Mouse (Mus musculus) neural tube, embryonic 12.5 days (tissue): ENCODE data around the gene Stc2. TPM values are rescaled to one million over a fixed set of nuclear protein-coding genes. Genes with fewer than 3 reads are reported as not detected.

Experiments
- ATAC-seq: fragments of 200-750 bp; cut with Nextera tagmentation; 2 replicates; pipeline ENCODE4 v1.8.0; 2017; ENCODE audit warnings: low read depth, mild to moderate bottlenecking, moderate TSS enrichment, moderate library complexity; ENCODE audit not compliant: low FRiP score
- H3K27ac ChIP-seq: fragments of 300-500 bp; sonication (generic); 2 replicates; pipeline ENCODE4 v1.5.1; 2016
- H3K27me3 ChIP-seq: fragments of 300-500 bp; sonication (generic); replicated peaks from 2 replicates; pipeline ENCODE4 v1.6.1; 2016; ENCODE audit warnings: mild to moderate bottlenecking
- H3K36me3 ChIP-seq: fragments of 300-500 bp; sonication (generic); 2 replicates; pipeline ENCODE4 v1.6.1; 2016; ENCODE audit warnings: mild to moderate bottlenecking
- H3K4me1 ChIP-seq: fragments of 300-500 bp; sonication (generic); 2 replicates; pipeline ENCODE4 v1.6.1; 2016
- H3K4me2 ChIP-seq: fragments of 300-500 bp; sonication (generic); replicated peaks from 2 replicates; pipeline ENCODE4 v1.6.1; 2016; ENCODE audit warnings: mild to moderate bottlenecking
- H3K4me3 ChIP-seq: fragments of 300-500 bp; sonication (generic); 2 replicates; pipeline ENCODE4 v1.5.1; 2016
- H3K9ac ChIP-seq: fragments of 300-500 bp; sonication (generic); 2 replicates; pipeline ENCODE4 v1.6.1; 2016; ENCODE audit warnings: mild to moderate bottlenecking
- H3K9me3 ChIP-seq: fragments of 300-500 bp; sonication (generic); 2 replicates; pipeline ENCODE4 v1.6.1; 2016; ENCODE audit warnings: mild to moderate bottlenecking
- WGBS: fragments of 180-500 bp; shearing (Covaris S2); methylation state at CpG from one replicate; pipeline ENCODE4 v1.1.7; 2016; 5-methylcytosine and 5-hydroxymethylcytosine counted together
- polyA plus RNA-seq: library from polyadenylated mRNA; unstranded; fragments of >200 nt; fragmentation: Nextera tagmentation; extraction: Ambion mirVana; gene quantifications from 2 replicates; pipeline ENCODE4 v1.2.1, GENCODE M21; 2016

Stc2 gene
- polyA plus RNA-seq, 1 experiment from 2014 or later = 0.94 TPM

GRCm38 (mm10) chr11:31362856-31363255 lies 7.0 kb downstream of the Stc2 start:
- Histone ChIP-seq H3K4me2 (no peak overlapping the region), H3K9me3 (no peaks in the 10 kb centered on the region), H3K36me3 (no peaks in the 10 kb centered on the region), H3K4me1 (no peaks in the 10 kb centered on the region), H3K27ac (no peak overlapping the region), H3K27me3 (0 out of 2 replicates have a peak, but pooled peaks cover 3% of the 10 kb centered on the region), H3K4me3 (no peak overlapping the region), H3K9ac (no peak overlapping the region)
- no peak for ATAC-seq
- WGBS = 100% methylated on average over 1 of the region's 1 CpGs

- H3K9me3 ChIP-seq = no peaks in the 10 kb centered on the region
- no peak overlapping the region for H3K4me3 ChIP-seq
- ATAC-seq = no peak
- H3K4me2 ChIP-seq = no peak overlapping the region
- 0 out of 2 replicates have a peak, but pooled peaks cover under 1% of the 10 kb centered on the region for H3K27me3 ChIP-seq
- H3K36me3 ChIP-seq = no peaks in the 10 kb centered on the region
- H3K27ac ChIP-seq = no peak overlapping the region
- H3K9ac ChIP-seq = no peak overlapping the region
- WGBS = 91% methylated on average over 3 of the region's 3 CpGs
- H3K4me1 ChIP-seq = no peaks in the 10 kb centered on the region
Measured at GRCm38 (mm10) chr11:31362330-31362729, 7.5 kb downstream of the Stc2 start.

DNA sequence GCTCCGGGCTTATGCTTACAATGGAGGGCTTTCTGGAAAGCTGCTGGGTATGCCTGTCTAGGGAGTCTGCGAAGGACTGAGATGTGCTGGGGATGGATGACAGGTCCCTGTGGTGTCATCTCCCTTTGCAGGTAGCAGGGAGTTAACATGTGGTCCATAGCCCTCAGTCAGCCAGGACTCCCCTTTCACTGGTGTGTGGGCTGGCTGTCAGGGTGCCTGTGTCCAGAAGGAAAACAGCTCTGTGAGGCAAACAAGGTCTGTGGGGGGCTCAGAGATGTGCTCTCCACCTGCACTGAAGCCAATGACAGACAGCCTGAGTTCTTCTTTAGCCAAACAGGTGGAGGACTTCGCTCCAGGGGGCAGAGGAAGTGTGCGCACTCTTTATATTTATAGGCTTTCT lies 8.8 kb downstream of the Stc2 start:
- Histone ChIP-seq H3K27ac (no peak overlapping the region), H3K4me1 (no peaks in the 10 kb centered on the region), H3K9ac (no peak overlapping the region), H3K36me3 (no peaks in the 10 kb centered on the region), H3K4me2 (no peak overlapping the region), H3K27me3 (no peaks in the 10 kb centered on the region), H3K9me3 (no peaks in the 10 kb centered on the region), H3K4me3 (no peak overlapping the region)
- 93% methylated on average over 4 of the region's 4 CpGs for WGBS
- ATAC-seq = no peak

DNA sequence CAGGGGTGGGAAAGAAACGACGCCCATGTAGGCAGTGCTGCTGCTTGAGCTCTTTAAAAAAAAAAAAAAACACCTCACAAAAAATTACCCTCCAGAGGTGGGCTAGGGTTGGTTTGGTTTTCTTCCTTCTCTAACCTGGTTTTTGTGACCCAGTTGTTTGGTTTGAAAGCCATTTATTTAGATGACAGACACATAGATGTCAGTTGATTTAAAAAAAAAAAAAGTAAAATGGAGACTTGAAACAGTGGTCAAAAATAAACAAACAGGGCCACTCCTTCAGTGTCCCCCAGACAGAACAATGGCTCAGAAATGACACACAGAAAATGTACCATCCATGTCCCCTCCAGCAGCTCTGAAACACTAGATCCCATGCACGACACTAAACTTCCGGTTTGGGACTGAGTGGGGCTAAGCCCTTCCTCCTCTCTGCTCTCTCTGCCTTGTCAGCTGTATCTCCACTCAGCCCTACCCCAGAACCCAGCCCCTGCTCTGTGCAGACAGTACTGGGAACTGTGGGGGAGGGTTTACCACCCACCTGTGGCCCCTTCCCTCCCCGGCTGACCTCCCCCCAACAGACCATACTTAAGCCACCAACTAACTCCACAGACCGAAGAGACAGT lies 10.5 kb downstream of the Stc2 start:
- ATAC-seq = no peak
- no peak overlapping the region for H3K9ac ChIP-seq
- H3K4me1 ChIP-seq = no peaks in the 10 kb centered on the region
- WGBS = 84% methylated on average over 6 of the region's 6 CpGs
- no peaks in the 10 kb centered on the region for H3K27me3 ChIP-seq
- H3K4me3 ChIP-seq = no peak overlapping the region
- no peak overlapping the region for H3K4me2 ChIP-seq
- H3K9me3 ChIP-seq = no peaks in the 10 kb centered on the region
- H3K36me3 ChIP-seq = no peaks in the 10 kb centered on the region
- H3K27ac ChIP-seq = no peak overlapping the region

GRCm38 (mm10) chr11:31358453-31358852 lies 11.4 kb downstream of the Stc2 start:
- 85% methylated on average over 5 of the region's 5 CpGs for WGBS
- H3K4me3 ChIP-seq = no peak overlapping the region
- no peak overlapping the region for H3K9ac ChIP-seq
- H3K4me1 ChIP-seq = no peaks in the 10 kb centered on the region
- no peaks in the 10 kb centered on the region for H3K9me3 ChIP-seq
- no peaks in the 10 kb centered on the region for H3K36me3 ChIP-seq
- no peaks in the 10 kb centered on the region for H3K27me3 ChIP-seq
- no peak overlapping the region for H3K27ac ChIP-seq
- no peak overlapping the region for H3K4me2 ChIP-seq
- ATAC-seq = no peak

DNA sequence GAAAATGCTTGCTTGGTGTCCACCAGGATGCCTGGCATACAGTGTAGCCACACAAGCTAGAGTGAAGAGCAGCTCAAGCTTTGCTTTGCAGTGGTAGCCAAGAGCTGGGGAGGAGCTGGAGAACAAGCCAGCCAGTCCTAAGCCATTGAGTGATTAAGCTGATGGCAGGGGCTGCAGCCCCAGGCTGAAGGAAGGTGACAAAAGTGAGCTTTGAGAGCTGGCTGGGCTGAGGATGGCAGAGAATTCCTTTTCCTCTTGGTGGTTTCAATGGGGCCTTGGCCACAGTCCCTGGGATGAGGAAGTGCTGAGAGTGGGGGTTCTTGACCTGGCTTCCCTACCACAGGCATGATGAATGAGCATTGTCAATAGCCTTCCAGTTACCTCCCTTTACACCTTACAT lies 13.0 kb downstream of the Stc2 start:
- no peak for ATAC-seq

DNA sequence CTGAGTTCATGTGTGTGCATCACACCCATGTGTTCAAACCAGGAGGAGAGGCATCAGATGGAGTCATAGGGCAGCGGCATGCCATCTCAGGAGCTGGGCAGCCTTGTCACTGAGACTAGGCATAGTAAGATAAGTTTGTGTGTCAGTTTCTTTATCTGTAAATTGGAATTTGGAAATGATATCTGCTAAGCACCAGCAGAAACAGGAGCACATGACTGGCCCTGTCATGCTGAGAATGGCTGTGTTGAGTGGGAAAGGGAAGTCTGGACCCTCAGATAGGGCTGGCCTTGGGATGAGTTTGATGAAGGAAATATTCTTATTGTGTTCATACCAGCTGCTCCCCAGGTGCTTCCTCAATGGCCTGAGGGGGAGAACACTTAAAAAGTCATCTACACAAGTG lies 14.1 kb downstream of the Stc2 start:
- no peak overlapping the region for H3K4me3 ChIP-seq
- no peaks in the 10 kb centered on the region for H3K9me3 ChIP-seq
- H3K27me3 ChIP-seq = no peaks in the 10 kb centered on the region
- WGBS = 91% methylated on average over 1 of the region's 1 CpGs
- no peak overlapping the region for H3K4me2 ChIP-seq
- no peaks in the 10 kb centered on the region for H3K4me1 ChIP-seq
- H3K9ac ChIP-seq = no peak overlapping the region
- no peaks in the 10 kb centered on the region for H3K36me3 ChIP-seq
- no peak for ATAC-seq
- H3K27ac ChIP-seq = no peak overlapping the region

More for the DNA sequence above, 13.0 kb downstream of the Stc2 start:
- no peak overlapping the region for H3K9ac ChIP-seq
- no peaks in the 10 kb centered on the region for H3K9me3 ChIP-seq
- H3K36me3 ChIP-seq = no peaks in the 10 kb centered on the region
- no peaks in the 10 kb centered on the region for H3K27me3 ChIP-seq
- no peak overlapping the region for H3K27ac ChIP-seq
- no peaks in the 10 kb centered on the region for H3K4me1 ChIP-seq
- no peak overlapping the region for H3K4me3 ChIP-seq
- no peak overlapping the region for H3K4me2 ChIP-seq

GRCm38 (mm10) chr11:31354514-31354913 lies 15.4 kb downstream of the Stc2 start:
- Histone ChIP-seq H3K4me2 (no peak overlapping the region), H3K36me3 (no peaks in the 10 kb centered on the region), H3K27me3 (no peaks in the 10 kb centered on the region), H3K9ac (no peak overlapping the region), H3K4me3 (no peak overlapping the region), H3K27ac (no peak overlapping the region), H3K4me1 (no peaks in the 10 kb centered on the region), H3K9me3 (no peaks in the 10 kb centered on the region)
- WGBS = 83% methylated on average over 1 of the region's 1 CpGs
- no peak for ATAC-seq

Other genes with a start within 250 kb of the Stc2 start
- gene Gm17332, start 187.6 kb downstream of the Stc2 start, polyA plus RNA-seq = not detected in 2 replicates